Mouse (Mus musculus): Measurements from ENCODE around the gene Tmprss11f.

DNA sequence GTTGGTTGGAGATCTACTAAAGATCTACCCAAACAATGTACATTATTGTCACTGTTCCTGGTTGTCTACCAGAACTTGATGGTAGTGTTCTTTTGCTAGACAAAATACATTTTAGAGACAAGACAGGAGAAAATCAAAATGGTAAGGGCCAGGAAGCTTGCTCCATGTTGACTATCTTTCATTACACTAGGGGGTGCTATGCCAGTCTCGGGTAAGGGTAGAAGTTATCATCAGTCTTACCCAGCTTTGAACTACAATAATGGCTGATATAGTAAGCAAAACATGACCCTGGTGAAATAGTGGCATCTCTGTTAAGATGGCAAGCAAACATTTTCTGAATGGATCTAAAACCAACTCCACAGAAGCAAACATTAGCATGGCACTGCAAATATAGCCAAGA lies 10.4 kb downstream of the Tmprss11f start:
- no peak for TF ChIP-seq POLR2A (IDR thresholded peaks at IDR 0.05; ENCODE audit: control insufficient read depth, extremely low read depth, insufficient read depth, low read length, poor library complexity)
- no peak for TF ChIP-seq CTCF (IDR thresholded peaks at IDR 0.05; ENCODE audit: borderline replicate concordance, control insufficient read depth, extremely low read depth, insufficient read depth, low read length, poor library complexity)
